Mouse (Mus musculus) adipocyte (in vitro differentiated cells): Measurements from ENCODE around the gene Senp5.
A peak's percentile ranks its signal among the peaks of the same experiment; 100 is the strongest.

Experiments used
- DNase-seq: peaks from one replicate; pipeline ENCODE4 v3.0.0-alpha.2; 2016; ENCODE audit warnings: low spot score

Senp5 gene

DNA sequence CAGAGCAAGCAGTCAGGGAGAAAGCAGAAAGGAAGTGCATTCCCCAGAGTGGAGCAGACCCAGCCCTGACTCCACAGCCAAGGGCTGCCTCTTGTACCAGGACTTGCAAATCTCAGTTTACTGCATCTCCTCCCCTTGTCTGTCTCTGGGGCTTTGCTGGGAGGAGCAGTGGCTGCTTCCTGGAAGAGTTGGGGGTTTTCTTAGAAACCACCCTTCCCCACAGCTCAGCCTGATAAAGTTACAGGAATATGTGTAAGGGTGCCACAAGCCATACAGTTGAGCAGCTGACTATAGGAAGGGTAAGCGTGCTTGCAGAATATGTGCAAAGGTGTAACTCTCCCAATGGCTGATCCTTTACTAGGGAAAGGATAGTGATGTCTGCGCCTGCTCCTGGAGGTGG is 62.5 kb downstream of the Senp5 start:
- DNase-seq: no peak

DNA sequence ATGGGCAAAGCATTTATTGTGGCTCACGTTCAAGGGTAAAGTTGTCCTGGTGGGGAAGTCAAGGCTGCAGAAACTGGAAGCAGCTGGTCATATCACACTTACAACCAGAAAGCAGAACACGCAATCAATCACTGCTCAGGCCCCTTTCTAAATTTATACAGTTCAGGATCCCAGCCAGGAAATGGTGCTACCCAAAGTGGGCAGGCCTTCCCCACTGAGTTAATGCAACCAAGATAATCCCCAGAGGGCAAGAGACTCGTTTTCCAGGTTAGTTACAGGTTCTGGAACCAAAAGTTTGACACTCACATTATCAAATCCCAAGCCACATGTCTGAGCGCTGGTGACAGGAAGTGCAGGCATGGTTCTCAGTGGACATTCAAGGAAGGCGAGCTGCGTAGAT is 64.2 kb downstream of the Senp5 start:
- no peak for DNase-seq

- DNase-seq: no peak
Measured at GRCm38 (mm10) chr16:31936568-31936967, 66.5 kb downstream of the Senp5 start.

DNA sequence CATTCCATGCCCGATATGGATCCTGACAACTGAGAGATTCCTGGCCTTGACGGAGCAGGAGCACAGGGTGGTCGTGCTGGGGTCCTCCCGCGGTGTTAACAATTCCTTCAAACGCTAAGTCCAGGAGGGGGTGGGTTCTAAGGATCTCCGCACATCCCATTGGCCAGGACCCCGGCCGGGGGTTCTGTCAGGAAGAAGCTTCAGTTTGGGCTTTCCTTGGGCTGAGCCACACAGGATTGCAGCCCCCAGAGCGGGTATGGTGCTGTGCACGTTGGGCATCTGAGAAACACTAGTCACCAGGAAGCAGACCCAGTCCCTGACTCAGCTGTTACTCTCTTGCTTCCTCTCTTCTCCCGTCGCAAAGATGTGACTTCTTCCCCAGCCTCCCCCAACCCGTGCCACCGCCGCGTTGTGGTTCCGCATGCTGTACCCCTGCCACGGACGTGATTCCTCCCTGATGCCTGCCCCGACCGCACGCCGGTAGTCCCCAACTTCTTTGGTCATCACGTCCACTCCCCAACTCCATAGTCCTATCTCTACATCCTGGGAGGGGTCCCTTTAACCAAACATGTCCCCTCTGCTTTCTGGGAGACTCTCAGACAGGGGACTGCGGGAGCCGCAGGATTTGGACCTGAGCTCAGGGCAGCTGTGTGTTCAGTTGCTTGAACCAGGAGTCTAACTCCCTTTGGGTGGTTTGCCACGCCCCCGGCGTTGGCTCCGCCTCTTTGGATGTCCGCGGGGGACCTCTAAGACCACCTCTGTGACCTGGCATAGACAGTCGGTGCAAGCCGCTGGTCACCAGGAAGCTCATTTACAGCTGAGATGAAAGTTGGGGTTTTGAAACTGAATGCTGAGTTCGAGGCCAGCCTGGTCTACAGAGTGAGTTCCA is 67.8 kb downstream of the Senp5 start:
- DNase-seq: no peak

GRCm38 (mm10) chr16:31934550-31935010 is 68.5 kb downstream of the Senp5 start:
- no peak for DNase-seq

- no peak for DNase-seq
Measured at GRCm38 (mm10) chr16:31933751-31934549, 69.1 kb downstream of the Senp5 start, which contains the start of gene Pigz. TSS of gene Pigz (plus strand) at chr16:31933851.

DNA sequence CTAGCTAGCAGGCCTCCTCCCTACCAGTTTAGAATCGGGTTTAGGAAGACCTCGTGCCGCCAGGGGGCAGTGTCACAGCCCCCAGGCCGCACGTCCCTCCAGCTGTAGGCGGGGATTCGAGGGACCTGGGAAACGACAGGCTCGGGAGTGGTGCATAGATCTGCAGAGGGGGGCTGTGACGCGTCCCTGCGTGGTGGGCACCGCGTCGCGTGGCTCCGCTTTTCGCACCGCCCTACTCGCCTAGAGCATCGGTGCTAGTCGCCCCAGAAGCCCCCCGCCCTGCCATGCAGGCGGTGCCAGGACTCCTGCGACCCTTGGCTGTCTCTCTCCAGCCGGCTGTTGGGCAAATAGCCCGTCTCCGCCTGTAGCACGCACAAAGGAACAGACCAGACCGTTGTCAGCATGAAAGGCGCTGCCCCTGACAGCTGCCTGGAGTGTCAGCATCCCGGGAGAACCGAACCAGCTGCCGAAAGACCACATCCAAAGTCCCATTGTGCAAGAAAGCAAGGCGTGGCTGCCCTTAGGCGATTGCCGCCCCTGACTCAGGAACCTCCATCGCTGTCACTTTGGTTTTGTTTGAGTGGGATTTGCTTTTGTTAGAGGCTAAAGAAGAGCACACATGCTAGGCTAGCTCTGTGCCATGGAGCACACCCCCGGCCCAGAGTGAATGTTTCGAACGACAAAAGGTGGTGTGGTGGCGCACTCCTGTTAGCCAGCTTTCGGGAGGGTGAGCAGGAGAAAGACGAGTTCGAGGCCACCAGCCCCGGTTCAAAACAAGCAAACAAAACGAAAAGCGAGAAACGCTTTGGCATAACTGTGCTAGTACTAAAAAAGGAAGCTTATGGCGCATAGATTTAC is 70.0 kb downstream of the Senp5 start:
- peak; percentile 25 for DNase-seq

DNA sequence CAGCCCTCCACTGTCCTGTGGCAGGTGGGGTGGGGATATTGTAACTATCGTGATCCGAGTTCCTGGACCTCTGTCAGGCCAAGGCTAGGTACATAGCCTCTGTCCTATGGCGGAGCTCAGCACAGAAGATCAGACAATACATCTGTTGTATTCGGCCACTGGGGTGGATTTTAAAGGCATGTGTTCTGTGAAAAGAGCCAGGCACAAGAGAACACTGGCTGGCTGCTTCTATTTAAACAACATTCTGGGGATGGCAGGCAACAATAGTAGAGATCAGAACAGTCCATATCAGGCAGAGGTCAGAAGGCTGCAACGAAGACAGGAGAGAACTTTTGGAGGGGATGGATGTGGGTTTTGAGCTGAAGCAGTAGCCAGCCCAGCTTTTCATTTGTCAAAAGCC is 70.8 kb downstream of the Senp5 start:
- DNase-seq: no peak

DNA sequence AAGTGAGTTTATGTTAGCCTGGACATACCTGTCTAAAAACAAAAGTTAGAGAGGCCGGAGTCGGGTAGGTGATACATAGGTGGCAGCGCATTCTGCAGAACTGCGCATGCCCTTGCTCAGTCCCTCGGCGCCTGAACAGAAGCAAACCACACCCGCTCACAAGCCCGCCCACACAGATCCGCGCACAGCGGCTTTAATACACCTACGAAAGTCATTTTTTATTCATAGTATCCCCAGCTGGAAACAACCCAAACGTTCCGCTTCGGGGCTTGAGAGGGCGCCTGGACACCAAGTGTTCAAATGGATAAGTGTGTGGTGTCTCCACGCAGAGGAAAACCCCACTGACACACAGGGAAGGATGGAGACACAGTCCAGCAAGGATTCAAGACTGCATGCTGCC is 71.8 kb downstream of the Senp5 start:
- no peak for DNase-seq

DNA sequence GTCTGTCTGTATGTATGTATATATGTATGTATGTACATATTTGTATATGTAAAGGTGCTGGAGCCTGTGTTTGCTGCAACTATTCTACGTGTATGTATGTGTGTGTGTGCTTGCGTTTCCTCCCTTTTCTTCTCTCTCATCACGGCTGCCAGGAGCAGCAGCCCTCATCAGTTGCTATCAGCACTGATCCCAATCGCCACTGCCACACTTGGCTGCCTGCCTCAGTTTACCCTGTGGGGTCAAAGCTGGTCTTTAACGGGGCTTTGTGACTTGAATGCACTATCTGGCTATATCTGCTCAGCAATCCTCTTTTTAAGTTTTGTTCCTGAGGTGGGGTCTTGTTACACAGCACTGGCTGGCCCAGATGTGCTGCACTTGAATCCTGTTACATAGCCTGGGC is 75.7 kb downstream of the Senp5 start:
- no peak for DNase-seq

- no peak for DNase-seq
Measured at GRCm38 (mm10) chr16:31926547-31927182, 76.4 kb downstream of the Senp5 start.

DNA sequence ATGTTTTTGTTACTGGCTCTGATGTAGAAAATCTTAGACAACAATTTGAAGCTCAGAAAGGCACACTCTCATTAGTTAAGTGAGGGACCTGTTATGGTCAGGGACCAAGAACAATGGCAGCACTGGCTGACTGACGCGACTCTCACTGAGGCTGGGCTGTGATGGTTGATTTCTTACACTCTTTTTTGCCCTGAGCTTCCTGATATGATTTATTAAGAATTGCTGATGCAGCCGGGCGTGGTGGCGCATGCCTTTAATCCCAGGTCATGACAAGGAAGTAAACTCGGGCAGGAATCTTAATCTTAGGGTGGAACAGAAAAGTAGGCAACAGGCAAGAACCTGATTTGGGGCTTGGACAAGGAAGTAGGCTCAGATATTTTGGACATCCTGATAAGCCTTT is 77.0 kb downstream of the Senp5 start:
- no peak for DNase-seq

- DNase-seq: no peak
Measured at GRCm38 (mm10) chr16:31924368-31924767, 78.7 kb downstream of the Senp5 start.

DNA sequence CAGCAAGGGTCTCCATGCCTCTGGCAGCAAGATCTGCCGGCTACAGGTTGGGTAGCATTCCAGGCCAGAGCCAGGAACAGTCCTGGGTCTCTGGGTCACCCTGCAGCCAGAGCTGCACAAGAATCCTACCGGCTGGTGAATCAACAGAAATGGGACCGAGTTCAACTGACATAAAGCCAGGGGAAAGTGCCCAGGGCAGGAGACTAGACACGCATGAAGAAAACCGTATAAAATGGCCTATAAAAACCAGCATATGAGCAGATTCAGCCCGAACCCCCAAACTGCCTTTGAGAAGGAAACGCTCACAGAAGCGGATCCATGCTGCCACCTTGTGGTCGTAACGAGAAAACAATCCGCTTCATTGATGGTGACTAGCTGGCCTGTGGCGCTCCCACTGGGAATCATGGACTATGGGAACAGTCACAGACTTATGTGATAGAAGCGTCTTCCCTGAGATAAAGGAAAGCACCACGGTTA is 84.8 kb downstream of the Senp5 start:
- DNase-seq: peak; percentile 90

DNA sequence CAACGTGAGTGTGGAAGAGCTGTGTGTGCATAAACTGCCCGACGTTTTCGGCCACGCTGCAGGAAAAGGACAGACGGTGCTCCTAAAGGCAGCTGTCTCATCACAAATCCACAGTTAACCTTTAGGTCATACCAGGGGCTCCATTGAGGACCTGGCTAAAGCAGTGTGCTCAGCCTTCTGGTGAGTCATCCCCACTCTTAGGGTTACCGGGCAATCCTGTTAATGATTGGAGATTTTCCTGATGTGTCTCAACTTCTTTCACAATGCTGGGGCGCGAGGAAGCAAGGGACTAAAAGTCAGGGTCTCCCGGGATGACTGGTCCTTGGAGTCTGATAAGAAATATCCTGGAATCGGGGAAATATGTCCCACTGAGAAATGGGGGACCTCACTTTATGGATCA is 85.3 kb downstream of the Senp5 start:
- DNase-seq: no peak

GRCm38 (mm10) chr16:31910281-31910847 is 92.7 kb downstream of the Senp5 start:
- DNase-seq: no peak
